Mouse (Mus musculus) megakaryocyte, embryonic 14.5 days (primary cell): ENCODE measurements around the gene Nfe2l3.

Experiments used
- FLI1 ChIP-seq: IDR thresholded peaks from 2 replicates; pipeline ENCODE4 v1.6.1; 2012; ENCODE audit warnings: low read length, inconsistent platforms, mixed read lengths
- GATA1 ChIP-seq: IDR thresholded peaks from 3 replicates; pipeline ENCODE4 v1.6.1; 2012; ENCODE audit warnings: mixed read lengths, low read length, inconsistent platforms, borderline replicate concordance

- TF ChIP-seq GATA1 (no peak), FLI1 (no peak)
Measured at GRCm38 (mm10) chr6:51383769-51384755, 48.4 kb upstream of the Nfe2l3 start.
